Mouse (Mus musculus) hindbrain, embryonic 16.5 days (tissue): ENCODE data around the gene Adcy5. TPM values are rescaled to one million over a fixed set of nuclear protein-coding genes. Genes with fewer than 3 reads are reported as not detected.

Source experiments
- ATAC-seq: fragments of 200-750 bp; cut with Nextera tagmentation; 2 replicates; pipeline ENCODE4 v1.8.0; 2017; ENCODE audit warnings: moderate TSS enrichment, moderate library complexity
- H3K27ac ChIP-seq: fragments of 300-500 bp; sonication (generic); 2 replicates; pipeline ENCODE4 v1.5.1; 2014; ENCODE audit warnings: low read depth, mild to moderate bottlenecking, control low read depth, low read length, moderate library complexity
- H3K27me3 ChIP-seq: fragments of 300-500 bp; sonication (generic); replicated peaks from 2 replicates; pipeline ENCODE4 v1.6.1; 2014; ENCODE audit warnings: low read length; ENCODE audit not compliant: control insufficient read depth, insufficient read depth
- H3K36me3 ChIP-seq: fragments of 300-500 bp; sonication (generic); 2 replicates; pipeline ENCODE4 v1.6.1; 2014; ENCODE audit warnings: mild to moderate bottlenecking, low read length, moderate library complexity, mixed read lengths; ENCODE audit not compliant: control insufficient read depth, insufficient read depth
- H3K4me1 ChIP-seq: fragments of 300-500 bp; sonication (generic); 2 replicates; pipeline ENCODE4 v1.6.1; 2014; ENCODE audit warnings: low read depth, low read length; ENCODE audit not compliant: control insufficient read depth, insufficient read depth
- H3K4me2 ChIP-seq: fragments of 300-500 bp; sonication (generic); 2 replicates; pipeline ENCODE4 v1.6.1; 2014; ENCODE audit warnings: mild to moderate bottlenecking, low read length, control low read depth, moderate library complexity
- H3K4me3 ChIP-seq: fragments of 300-500 bp; sonication (generic); 2 replicates; pipeline ENCODE4 v1.5.1; 2014; ENCODE audit warnings: mild to moderate bottlenecking, low read length, control low read depth, moderate library complexity
- H3K9ac ChIP-seq: fragments of 300-500 bp; sonication (generic); 2 replicates; pipeline ENCODE4 v1.6.1; 2014; ENCODE audit warnings: low read depth, mild to moderate bottlenecking, control low read depth, low read length, moderate library complexity
- H3K9me3 ChIP-seq: fragments of 300-500 bp; sonication (generic); 2 replicates; pipeline ENCODE4 v1.6.1; 2014; ENCODE audit warnings: mild to moderate bottlenecking, low read length, moderate library complexity; ENCODE audit not compliant: control insufficient read depth
- WGBS: fragments of 180-500 bp; shearing (Covaris S2); extraction: QIAGEN DNeasy Blood & Tissue Kit; methylation state at CpG from one replicate; pipeline ENCODE4 v1.1.7; 2014; 5-methylcytosine and 5-hydroxymethylcytosine counted together
- polyA plus RNA-seq: library from polyadenylated mRNA; unstranded; fragments of >200 nt; fragmentation: Nextera tagmentation; extraction: Ambion mirVana; gene quantifications from 2 replicates; pipeline ENCODE4 v1.2.1, GENCODE M21; 2015

The Adcy5 gene
- polyA plus RNA-seq, 1 experiment from 2014 or later: 7.2 TPM

GRCm38 (mm10) chr16:35249763-35250162, 95.1 kb downstream of the Adcy5 start:
- Histone ChIP-seq H3K27me3 (no peaks in the 10 kb centered on the region), H3K4me1 (peaks cover 3% of the 10 kb centered on the region), H3K4me2 (no peak overlapping the region), H3K9ac (no peak overlapping the region), H3K9me3 (no peaks in the 10 kb centered on the region), H3K36me3 (no peaks in the 10 kb centered on the region), H3K27ac (no peak overlapping the region), H3K4me3 (no peak overlapping the region)
- WGBS: 94% methylated on average over 6 of the region's 6 CpGs
- ATAC-seq: no peak

- ATAC-seq: no peak
- 81% methylated on average over 6 of the region's 6 CpGs for WGBS
- H3K9me3 ChIP-seq: no peaks in the 10 kb centered on the region
These were observed 97.0 kb downstream of the Adcy5 start for GRCm38 (mm10) chr16:35251690-35252089.

GRCm38 (mm10) chr16:35252967-35253366, 98.3 kb downstream of the Adcy5 start:
- no peak overlapping the region for H3K4me3 ChIP-seq
- H3K4me2 ChIP-seq: no peak overlapping the region
- H3K27me3 ChIP-seq: no peaks in the 10 kb centered on the region
- 26% methylated on average over 6 of the region's 6 CpGs for WGBS
- H3K36me3 ChIP-seq: no peaks in the 10 kb centered on the region
- peaks cover 3% of the 10 kb centered on the region for H3K4me1 ChIP-seq
- no peak overlapping the region for H3K27ac ChIP-seq
- ATAC-seq: no peak
- H3K9ac ChIP-seq: no peak overlapping the region
- no peaks in the 10 kb centered on the region for H3K9me3 ChIP-seq

More at GRCm38 (mm10) chr16:35251690-35252089, 97.0 kb downstream of the Adcy5 start:
- Histone ChIP-seq H3K4me2 (no peak overlapping the region), H3K9ac (no peak overlapping the region), H3K4me1 (peaks cover 3% of the 10 kb centered on the region), H3K4me3 (no peak overlapping the region), H3K27ac (no peak overlapping the region), H3K27me3 (no peaks in the 10 kb centered on the region), H3K36me3 (no peaks in the 10 kb centered on the region)

- no peak overlapping the region for H3K27ac ChIP-seq
- peak; percentile 34; the same call in 1 of the 2 replicates for ATAC-seq
- no peak overlapping the region for H3K4me3 ChIP-seq
- H3K36me3 ChIP-seq: no peaks in the 10 kb centered on the region
- no peaks in the 10 kb centered on the region for H3K27me3 ChIP-seq
- 56% methylated on average over 11 of the region's 11 CpGs for WGBS
- no peak overlapping the region for H3K4me2 ChIP-seq
- no peaks in the 10 kb centered on the region for H3K9me3 ChIP-seq
- no peaks in the 10 kb centered on the region; the same call in none of the 2 replicates for H3K4me1 ChIP-seq
- H3K9ac ChIP-seq: no peak overlapping the region
These were observed 101.3 kb downstream of the Adcy5 start for GRCm38 (mm10) chr16:35255981-35256380.

- peak; percentile 69 for ATAC-seq
- 0 out of 2 replicates have a peak, but pooled peaks cover 2% of the 10 kb centered on the region for H3K4me1 ChIP-seq
- no peak overlapping the region for H3K9ac ChIP-seq
- H3K9me3 ChIP-seq: no peaks in the 10 kb centered on the region
- H3K36me3 ChIP-seq: no peaks in the 10 kb centered on the region
- no peak overlapping the region for H3K4me3 ChIP-seq
- 36% methylated on average over 10 of the region's 10 CpGs for WGBS
- H3K4me2 ChIP-seq: no peak overlapping the region
- no peak overlapping the region for H3K27ac ChIP-seq
- H3K27me3 ChIP-seq: no peaks in the 10 kb centered on the region
These were observed 115.8 kb downstream of the Adcy5 start for GRCm38 (mm10) chr16:35270353-35270934.

GRCm38 (mm10) chr16:35270945-35271344, 116.3 kb downstream of the Adcy5 start:
- Histone ChIP-seq H3K27ac (no peak overlapping the region), H3K27me3 (no peaks in the 10 kb centered on the region), H3K9me3 (no peaks in the 10 kb centered on the region), H3K9ac (no peak overlapping the region), H3K4me3 (no peak overlapping the region), H3K4me2 (no peak overlapping the region), H3K36me3 (no peaks in the 10 kb centered on the region), H3K4me1 (0 out of 2 replicates have a peak, but pooled peaks cover 2% of the 10 kb centered on the region)
- ATAC-seq: peak; percentile 16; the same call in 1 of the 2 replicates
- 72% methylated on average over 6 of the region's 6 CpGs for WGBS

GRCm38 (mm10) chr16:35271572-35271971, 116.9 kb downstream of the Adcy5 start:
- Histone ChIP-seq H3K9ac (no peak overlapping the region), H3K4me1 (0 out of 2 replicates have a peak, but pooled peaks cover 2% of the 10 kb centered on the region), H3K27me3 (no peaks in the 10 kb centered on the region), H3K36me3 (no peaks in the 10 kb centered on the region), H3K4me3 (no peak overlapping the region), H3K9me3 (no peaks in the 10 kb centered on the region), H3K27ac (no peak overlapping the region), H3K4me2 (no peak overlapping the region)
- 44% methylated on average over 4 of the region's 4 CpGs for WGBS
- no peak for ATAC-seq

- H3K4me1 ChIP-seq: 0 out of 2 replicates have a peak, but pooled peaks cover 2% of the 10 kb centered on the region
- no peak overlapping the region for H3K9ac ChIP-seq
- H3K27ac ChIP-seq: no peak overlapping the region
- H3K36me3 ChIP-seq: no peaks in the 10 kb centered on the region
- no peak overlapping the region for H3K4me3 ChIP-seq
- ATAC-seq: no peak
- 43% methylated on average over 4 of the region's 4 CpGs for WGBS
- H3K4me2 ChIP-seq: no peak overlapping the region
- no peaks in the 10 kb centered on the region for H3K9me3 ChIP-seq
- H3K27me3 ChIP-seq: no peaks in the 10 kb centered on the region
These were observed 117.7 kb downstream of the Adcy5 start for GRCm38 (mm10) chr16:35272417-35272816.

- Histone ChIP-seq H3K36me3 (no peaks in the 10 kb centered on the region; the same call in 1 of the 2 replicates), H3K9ac (no peak overlapping the region), H3K27ac (no peak overlapping the region), H3K27me3 (no peaks in the 10 kb centered on the region), H3K9me3 (no peaks in the 10 kb centered on the region), H3K4me3 (no peak overlapping the region), H3K4me1 (no peaks in the 10 kb centered on the region), H3K4me2 (no peak overlapping the region)
- no peak for ATAC-seq
- WGBS: 79% methylated on average over 6 of the region's 6 CpGs
These were observed 123.5 kb downstream of the Adcy5 start for GRCm38 (mm10) chr16:35278166-35278565.
